Mouse (Mus musculus) limb, embryonic 13.5 days (tissue): ENCODE results near the gene Bag3. TPM values are rescaled to one million over a fixed set of nuclear protein-coding genes. Genes with fewer than 3 reads are reported as not detected.

Experiments
- ATAC-seq: fragments of 200-750 bp; cut with Nextera tagmentation; 2 replicates; pipeline ENCODE4 v1.8.0; 2017; ENCODE audit warnings: low read depth, moderate number of reproducible peaks, moderate TSS enrichment; ENCODE audit not compliant: low FRiP score
- H3K27ac ChIP-seq: fragments of 300-500 bp; sonication (generic); 2 replicates; pipeline ENCODE4 v1.5.1; 2015; ENCODE audit warnings: inconsistent platforms, mild to moderate bottlenecking, moderate library complexity
- H3K27me3 ChIP-seq: fragments of 300-500 bp; sonication (generic); 2 replicates; pipeline ENCODE4 v1.6.1; 2015; ENCODE audit warnings: mild to moderate bottlenecking, inconsistent platforms
- H3K36me3 ChIP-seq: fragments of 300-500 bp; sonication (generic); 2 replicates; pipeline ENCODE4 v1.6.1; 2015; ENCODE audit warnings: inconsistent platforms, mild to moderate bottlenecking, moderate library complexity
- H3K4me1 ChIP-seq: fragments of 300-500 bp; sonication (generic); 2 replicates; pipeline ENCODE4 v1.6.1; 2015; ENCODE audit warnings: inconsistent platforms
- H3K4me2 ChIP-seq: fragments of 300-500 bp; sonication (generic); replicated peaks from 2 replicates; pipeline ENCODE4 v1.6.1; 2015; ENCODE audit warnings: inconsistent platforms, mild to moderate bottlenecking, moderate library complexity
- H3K4me3 ChIP-seq: fragments of 300-500 bp; sonication (generic); 2 replicates; pipeline ENCODE4 v1.5.1; 2015; ENCODE audit warnings: moderate library complexity, mild to moderate bottlenecking, inconsistent platforms
- H3K9ac ChIP-seq: fragments of 300-500 bp; sonication (generic); 2 replicates; pipeline ENCODE4 v1.6.1; 2015; ENCODE audit warnings: mild to moderate bottlenecking, inconsistent platforms
- H3K9me3 ChIP-seq: fragments of 300-500 bp; sonication (generic); 2 replicates; pipeline ENCODE4 v1.6.1; 2016; ENCODE audit warnings: inconsistent platforms
- WGBS: fragments of 180-500 bp; shearing (Covaris S2); methylation state at CpG from one replicate; pipeline ENCODE4 v1.1.7; 2015; 5-methylcytosine and 5-hydroxymethylcytosine counted together
- polyA plus RNA-seq: library from polyadenylated mRNA; unstranded; fragments of >200 nt; fragmentation: Nextera tagmentation; extraction: Ambion mirVana; gene quantifications from 2 replicates; pipeline ENCODE4 v1.2.1, GENCODE M21; 2015

Bag3 gene
- polyA plus RNA-seq, 1 experiment from 2014 or later, result 15.2 TPM

DNA sequence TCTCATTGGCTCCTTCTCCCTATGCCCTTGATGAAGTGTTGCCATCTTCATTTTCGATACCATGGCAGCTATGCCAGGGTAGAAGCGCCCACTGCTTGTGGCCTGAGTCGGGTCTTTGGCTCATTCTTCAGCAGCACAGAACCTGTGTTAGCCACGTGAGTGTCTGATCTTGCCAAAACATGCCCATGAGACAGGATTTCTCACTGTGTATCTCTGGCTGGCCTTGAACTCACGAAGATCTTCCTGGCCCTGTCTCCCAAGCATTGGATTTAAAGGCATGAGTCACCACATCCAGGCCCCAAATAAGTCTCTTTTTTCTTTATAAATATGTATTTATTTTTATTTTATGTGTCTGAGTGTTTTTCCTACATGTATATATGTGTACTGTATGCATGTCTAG, 51.8 kb downstream of the Bag3 start:
- H3K4me1 ChIP-seq, result peaks cover 4% of the 10 kb centered on the region; the same call in 1 of the 2 replicates
- no peaks in the 10 kb centered on the region for H3K27me3 ChIP-seq
- no peak for ATAC-seq
- no peak overlapping the region for H3K4me3 ChIP-seq
- H3K9ac ChIP-seq, result no peak overlapping the region
- 93% methylated on average over 5 of the region's 5 CpGs for WGBS
- H3K36me3 ChIP-seq, result no peaks in the 10 kb centered on the region
- H3K4me2 ChIP-seq, result no peak overlapping the region
- no peaks in the 10 kb centered on the region for H3K9me3 ChIP-seq
- H3K27ac ChIP-seq, result no peak overlapping the region

DNA sequence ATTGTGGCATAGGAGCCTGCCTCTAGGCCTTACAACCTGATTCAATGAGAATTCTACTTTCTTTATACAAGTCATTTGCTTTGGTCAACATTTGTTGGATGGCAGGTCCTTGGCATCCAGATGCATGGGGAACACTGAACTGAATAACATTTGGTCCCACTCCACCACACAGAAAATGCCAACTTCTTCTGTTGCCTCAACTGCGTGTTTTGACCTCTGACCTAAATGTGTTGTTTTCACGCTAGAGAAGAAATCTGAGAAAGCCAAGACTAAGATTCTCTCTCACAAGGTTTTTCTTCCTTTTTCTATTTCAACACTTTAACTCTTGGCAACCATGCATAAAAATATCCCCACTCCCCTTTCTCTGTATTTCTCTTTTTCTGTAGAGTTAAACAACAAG, 52.4 kb downstream of the Bag3 start:
- Histone ChIP-seq H3K4me1 (peaks cover 4% of the 10 kb centered on the region; the same call in 1 of the 2 replicates), H3K36me3 (no peaks in the 10 kb centered on the region), H3K27me3 (no peaks in the 10 kb centered on the region), H3K9me3 (no peaks in the 10 kb centered on the region), H3K9ac (no peak overlapping the region), H3K4me3 (no peak overlapping the region), H3K27ac (no peak overlapping the region), H3K4me2 (no peak overlapping the region)
- ATAC-seq, result no peak
- WGBS, result 58% methylated on average over 2 of the region's 2 CpGs

DNA sequence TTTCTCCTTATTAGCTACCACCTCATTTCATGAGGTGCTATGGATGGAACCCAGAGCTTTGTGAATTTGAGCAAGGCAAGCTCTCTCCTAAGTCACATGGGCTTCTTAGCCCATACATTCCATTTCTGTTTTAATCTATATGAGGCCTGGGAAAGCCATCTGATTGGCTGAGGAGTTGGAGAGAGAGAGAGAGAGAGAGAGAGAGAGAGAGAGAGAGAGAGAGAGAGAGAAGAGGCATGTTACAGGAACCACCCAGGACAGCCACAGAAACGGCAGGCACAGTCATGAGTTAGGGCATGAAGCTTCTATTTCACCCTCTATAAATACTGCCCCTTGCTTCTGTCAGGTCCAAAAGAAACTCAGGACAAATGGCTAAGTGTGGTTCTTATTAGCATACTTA, 54.2 kb downstream of the Bag3 start:
- WGBS, result 25% methylated on average over 1 of the region's 1 CpGs
- Histone ChIP-seq H3K9me3 (no peaks in the 10 kb centered on the region), H3K4me3 (no peak overlapping the region), H3K27me3 (no peaks in the 10 kb centered on the region), H3K4me2 (no peak overlapping the region), H3K36me3 (no peaks in the 10 kb centered on the region), H3K27ac (no peak overlapping the region), H3K4me1 (peaks cover 4% of the 10 kb centered on the region; the same call in 1 of the 2 replicates), H3K9ac (no peak overlapping the region)
- no peak for ATAC-seq

DNA sequence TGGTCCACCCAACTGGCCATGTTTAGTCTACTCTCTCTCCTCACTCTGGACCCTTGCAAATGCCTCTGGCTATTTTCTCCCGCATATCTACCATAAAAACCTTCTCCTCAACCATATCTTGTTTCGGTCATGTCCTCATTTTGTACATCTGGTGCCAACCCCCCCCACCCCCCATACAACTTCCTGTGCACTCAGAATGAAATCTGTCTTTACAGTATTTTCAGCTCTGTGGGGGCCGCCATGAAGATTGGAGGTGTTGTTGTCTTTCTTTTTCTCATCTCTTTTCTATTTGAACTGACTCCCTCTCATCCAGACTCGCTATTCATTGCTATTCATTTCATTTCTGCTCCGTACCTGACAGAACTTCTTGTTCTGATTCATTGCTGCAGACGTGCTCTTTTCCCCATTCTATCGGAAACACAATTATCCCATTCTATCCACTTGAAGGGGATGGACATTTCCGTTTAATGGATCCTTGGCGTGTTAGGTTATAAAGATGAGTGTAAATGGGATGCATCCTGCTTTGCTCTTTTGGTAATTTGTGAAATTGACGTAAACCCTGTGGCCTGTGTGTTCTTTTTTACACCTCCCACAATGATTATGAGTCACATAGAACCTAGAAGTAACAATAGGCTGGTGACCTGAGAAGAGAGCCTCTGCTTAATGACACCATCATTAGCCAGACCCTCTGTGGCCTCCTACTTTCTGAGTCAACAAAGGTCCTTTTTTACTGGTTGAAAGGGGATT, 55.0 kb downstream of the Bag3 start:
- no peak for ATAC-seq
- Histone ChIP-seq H3K9me3 (no peaks in the 10 kb centered on the region), H3K27me3 (no peaks in the 10 kb centered on the region), H3K4me1 (peaks cover 4% of the 10 kb centered on the region; the same call in 1 of the 2 replicates), H3K4me2 (no peak overlapping the region), H3K9ac (no peak overlapping the region), H3K36me3 (no peaks in the 10 kb centered on the region), H3K4me3 (no peak overlapping the region), H3K27ac (no peak overlapping the region)
- WGBS, result 74% methylated on average over 10 of the region's 10 CpGs

DNA sequence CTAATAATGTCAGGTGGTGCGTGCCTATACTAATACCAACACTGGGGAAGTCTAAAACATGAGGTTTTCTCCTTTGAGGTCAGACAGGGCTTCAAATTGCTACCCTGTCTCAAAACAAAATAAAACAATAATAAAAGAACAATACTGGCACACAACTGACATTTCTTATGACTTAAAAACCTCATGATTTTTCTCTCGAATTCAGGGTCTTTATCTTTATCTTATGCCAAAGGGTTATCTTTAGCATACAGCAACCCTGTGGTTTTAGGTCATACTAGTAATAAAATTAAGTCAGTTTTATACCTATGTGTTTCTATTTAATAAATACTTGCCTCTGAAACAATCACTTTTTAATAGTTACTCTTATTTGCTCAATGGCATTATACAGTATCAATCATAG, 56.0 kb downstream of the Bag3 start:
- WGBS, result 87% methylated on average over 2 of the region's 2 CpGs
- H3K4me1 ChIP-seq, result no peaks in the 10 kb centered on the region
- H3K9me3 ChIP-seq, result no peaks in the 10 kb centered on the region
- H3K36me3 ChIP-seq, result no peaks in the 10 kb centered on the region
- H3K4me2 ChIP-seq, result no peak overlapping the region
- no peak overlapping the region for H3K9ac ChIP-seq
- no peak overlapping the region for H3K27ac ChIP-seq
- no peak overlapping the region for H3K4me3 ChIP-seq
- no peak for ATAC-seq
- no peaks in the 10 kb centered on the region for H3K27me3 ChIP-seq

DNA sequence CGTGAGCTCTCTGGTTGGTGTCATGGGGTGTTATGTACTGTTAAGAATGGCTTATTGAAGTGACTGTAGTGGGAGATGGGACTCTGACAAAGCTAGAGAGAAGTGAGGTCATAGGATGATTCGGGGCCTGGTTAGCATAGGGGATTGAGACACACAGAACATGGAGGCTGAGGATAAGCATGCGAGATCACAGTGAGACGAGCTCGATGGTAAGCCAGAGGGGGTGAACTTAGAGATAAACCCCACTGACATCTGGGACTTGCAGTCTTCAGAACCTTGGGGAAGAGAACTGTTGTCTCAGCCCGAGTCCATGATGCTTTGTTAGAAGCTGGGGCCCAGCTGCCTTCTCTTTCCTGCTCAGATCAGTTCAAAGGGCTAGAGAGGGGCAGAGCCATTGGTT, 56.9 kb downstream of the Bag3 start:
- H3K27me3 ChIP-seq, result no peaks in the 10 kb centered on the region
- no peak overlapping the region for H3K4me2 ChIP-seq
- no peak overlapping the region for H3K27ac ChIP-seq
- no peak overlapping the region for H3K9ac ChIP-seq
- ATAC-seq, result no peak
- H3K4me3 ChIP-seq, result no peak overlapping the region
- 86% methylated on average over 6 of the region's 6 CpGs for WGBS
- no peaks in the 10 kb centered on the region for H3K4me1 ChIP-seq
- H3K9me3 ChIP-seq, result no peaks in the 10 kb centered on the region
- no peaks in the 10 kb centered on the region for H3K36me3 ChIP-seq

- no peaks in the 10 kb centered on the region for H3K9me3 ChIP-seq
- H3K9ac ChIP-seq, result no peak overlapping the region
- H3K36me3 ChIP-seq, result no peaks in the 10 kb centered on the region
- WGBS, result 85% methylated on average over 15 of the region's 15 CpGs
- no peaks in the 10 kb centered on the region for H3K4me1 ChIP-seq
- H3K4me2 ChIP-seq, result no peak overlapping the region
- H3K27me3 ChIP-seq, result no peaks in the 10 kb centered on the region
- ATAC-seq, result no peak
- no peak overlapping the region for H3K4me3 ChIP-seq
- no peak overlapping the region for H3K27ac ChIP-seq
Measured at GRCm38 (mm10) chr7:128581864-128582484, 58.6 kb downstream of the Bag3 start.

GRCm38 (mm10) chr7:128583213-128583948, 60.0 kb downstream of the Bag3 start:
- H3K9me3 ChIP-seq, result no peaks in the 10 kb centered on the region
- H3K4me2 ChIP-seq, result no peak overlapping the region
- no peak overlapping the region for H3K27ac ChIP-seq
- H3K4me1 ChIP-seq, result no peaks in the 10 kb centered on the region
- ATAC-seq, result no peak
- no peak overlapping the region for H3K9ac ChIP-seq
- H3K4me3 ChIP-seq, result no peak overlapping the region
- no peaks in the 10 kb centered on the region for H3K27me3 ChIP-seq
- WGBS, result 81% methylated on average over 6 of the region's 6 CpGs
- no peaks in the 10 kb centered on the region for H3K36me3 ChIP-seq

DNA sequence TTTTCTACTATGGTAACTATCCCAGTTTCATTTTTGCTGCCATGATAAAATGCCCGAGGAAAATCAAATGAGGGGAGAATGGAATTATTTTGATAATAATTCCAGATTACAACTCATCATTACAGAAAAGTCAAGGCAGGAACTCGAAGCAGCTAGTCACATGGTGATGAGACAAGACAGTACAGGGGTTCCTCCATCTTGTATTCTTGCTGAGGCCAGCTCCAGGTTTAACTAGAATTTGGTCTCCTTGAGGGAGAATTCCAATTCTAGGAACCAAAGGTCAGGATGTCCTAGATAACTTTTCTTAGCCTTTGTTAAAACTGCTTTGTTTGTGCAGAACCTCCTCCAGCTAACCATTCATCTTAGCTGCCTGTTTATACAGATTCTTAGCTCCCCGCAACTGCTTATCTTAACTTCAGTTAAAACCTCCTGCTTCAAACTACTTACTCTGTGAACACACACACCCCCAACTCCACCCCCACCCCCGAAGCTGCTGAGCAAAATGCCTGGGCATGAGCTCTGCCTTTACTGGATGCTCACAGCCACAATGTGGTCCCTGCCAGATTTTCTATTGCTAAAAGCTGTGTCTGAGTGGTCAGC, 64.0 kb downstream of the Bag3 start:
- Histone ChIP-seq H3K4me3 (no peak overlapping the region), H3K27ac (no peak overlapping the region), H3K9ac (no peak overlapping the region), H3K27me3 (no peaks in the 10 kb centered on the region), H3K9me3 (no peaks in the 10 kb centered on the region), H3K4me2 (no peak overlapping the region), H3K36me3 (no peaks in the 10 kb centered on the region), H3K4me1 (peaks cover 14% of the 10 kb centered on the region)
- ATAC-seq, result no peak
- WGBS, result 71% methylated on average over 4 of the region's 4 CpGs

DNA sequence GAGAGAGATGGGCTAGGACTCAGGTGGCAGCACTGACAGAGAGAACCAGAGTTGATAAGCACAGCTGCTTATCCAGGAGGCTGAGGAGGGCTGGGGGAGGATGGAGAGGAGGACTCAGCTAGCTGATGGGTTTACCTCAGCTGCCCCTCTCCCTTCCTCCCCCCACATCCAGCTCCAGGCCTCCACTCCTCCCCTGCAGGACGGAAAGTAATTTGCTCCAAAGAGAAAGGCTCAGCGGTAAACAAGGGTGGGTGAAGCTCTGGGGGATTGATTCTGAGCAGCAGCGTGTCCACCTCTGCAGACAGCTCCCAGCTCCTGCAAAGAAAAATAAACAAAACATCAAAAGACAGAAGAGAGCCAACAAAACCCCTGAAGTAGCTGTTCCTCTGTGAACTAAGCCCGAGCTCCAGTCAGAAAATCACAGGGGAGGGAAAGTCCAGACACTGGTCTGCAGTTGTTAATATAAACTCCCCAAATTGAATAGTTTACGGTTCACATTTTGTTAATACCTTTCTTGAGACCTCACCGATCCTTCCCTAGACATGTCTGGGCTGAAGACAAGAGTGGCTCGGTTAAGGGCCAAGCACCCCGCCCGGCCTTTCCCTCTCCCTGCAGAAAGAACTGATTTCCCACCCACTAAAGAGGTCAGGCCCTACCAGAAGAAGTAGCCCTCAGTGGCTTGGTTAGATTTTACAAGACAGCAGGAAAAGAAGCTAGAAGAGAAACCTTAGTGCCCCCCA, 68.1 kb downstream of the Bag3 start:
- H3K9me3 ChIP-seq, result 0 out of 2 replicates have a peak, but pooled peaks cover under 1% of the 10 kb centered on the region
- H3K27me3 ChIP-seq, result no peaks in the 10 kb centered on the region
- peak overlapping the region; percentile 61 for H3K27ac ChIP-seq
- H3K4me2 ChIP-seq, result peak overlapping the region; percentile 60
- H3K9ac ChIP-seq, result peak overlapping the region; percentile 51; the same call in 1 of the 2 replicates
- no peak for ATAC-seq
- H3K36me3 ChIP-seq, result no peaks in the 10 kb centered on the region
- 8% methylated on average over 9 of the region's 9 CpGs for WGBS
- peaks cover 19% of the 10 kb centered on the region for H3K4me1 ChIP-seq
- H3K4me3 ChIP-seq, result no peak overlapping the region

DNA sequence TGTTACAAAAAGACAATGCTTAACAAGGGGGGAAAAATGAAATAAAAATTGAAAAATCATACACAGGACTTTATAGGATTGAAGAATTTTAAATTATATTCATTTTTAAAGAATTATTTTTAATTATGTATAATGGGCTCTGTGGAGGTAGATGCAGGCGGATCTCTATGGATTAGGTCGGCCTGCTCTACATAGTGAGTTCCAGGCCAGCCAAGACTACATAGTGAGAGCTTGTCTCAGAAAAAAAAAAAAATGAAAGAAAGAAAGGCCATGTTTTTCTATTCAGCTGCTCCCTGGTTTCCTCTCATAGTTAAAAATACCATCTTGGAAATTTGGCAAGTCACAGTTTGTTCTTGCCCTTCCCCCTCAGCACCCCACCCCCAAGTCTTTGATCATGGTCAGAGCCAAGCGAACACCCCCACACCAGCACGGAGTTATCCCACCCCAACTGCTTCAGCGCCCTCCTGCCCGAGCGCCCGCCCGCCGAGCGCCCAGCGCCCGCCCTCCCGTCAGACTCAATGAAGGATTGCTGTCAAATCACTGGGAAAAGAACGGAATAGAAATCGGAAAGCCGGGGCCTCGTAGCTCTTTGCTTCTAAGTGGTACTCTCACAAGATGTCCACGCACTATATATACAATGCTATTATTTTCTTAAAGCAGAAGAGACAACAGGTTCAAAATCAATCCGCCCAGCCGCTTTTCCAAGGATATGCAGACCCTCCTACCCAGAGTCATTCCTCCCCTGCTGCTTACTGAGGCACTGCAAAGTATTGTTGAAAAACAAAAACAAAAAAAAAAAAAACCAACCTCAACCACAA, 68.9 kb downstream of the Bag3 start:
- H3K4me3 ChIP-seq, result peak overlapping the region; percentile 30
- 7% methylated on average over 21 of the region's 21 CpGs for WGBS
- H3K9ac ChIP-seq, result peak overlapping the region; percentile 45
- H3K27me3 ChIP-seq, result no peaks in the 10 kb centered on the region
- H3K36me3 ChIP-seq, result no peaks in the 10 kb centered on the region
- ATAC-seq, result no peak; the same call in 1 of the 2 replicates
- H3K9me3 ChIP-seq, result peaks cover 6% of the 10 kb centered on the region; the same call in 1 of the 2 replicates
- H3K4me2 ChIP-seq, result peak overlapping the region; percentile 60
- peak overlapping the region; percentile 61; the same call in 1 of the 2 replicates for H3K27ac ChIP-seq
- peaks cover 19% of the 10 kb centered on the region for H3K4me1 ChIP-seq
